Mouse (Mus musculus) ovary, postnatal 36 days (tissue): Measurements from ENCODE around the gene Olfr1170.

Source experiments
- DNase-seq: peaks from one replicate; pipeline ENCODE4 v3.0.0; 2022; ENCODE audit warnings: low spot score, mixed read lengths

Gene Olfr1170

GRCm38 (mm10) chr2:88228234-88228633 lies at the start of gene Olfr1170:
Olfr1170 (minus strand) TSS chr2:88228334.
- no peak for DNase-seq

DNA sequence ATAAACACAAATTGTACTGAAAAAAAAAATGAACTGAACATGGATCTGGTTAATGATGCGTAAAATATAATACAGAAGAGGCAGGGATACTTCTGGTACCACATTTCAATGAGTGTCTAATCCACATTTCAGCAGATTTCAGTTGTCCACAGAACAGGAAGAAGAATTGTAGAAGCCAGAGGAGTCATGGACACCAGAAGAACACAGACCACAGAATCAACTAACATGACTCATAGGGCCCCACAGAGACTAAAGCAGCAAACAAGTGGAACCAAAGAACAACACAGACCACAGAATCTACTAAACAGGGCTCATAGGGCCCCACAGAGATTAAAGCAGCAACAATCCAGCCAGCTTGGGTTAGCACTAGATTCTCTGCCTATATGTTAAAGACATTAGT lies 7.3 kb downstream of the Olfr1170 start:
- DNase-seq, result no peak

DNA sequence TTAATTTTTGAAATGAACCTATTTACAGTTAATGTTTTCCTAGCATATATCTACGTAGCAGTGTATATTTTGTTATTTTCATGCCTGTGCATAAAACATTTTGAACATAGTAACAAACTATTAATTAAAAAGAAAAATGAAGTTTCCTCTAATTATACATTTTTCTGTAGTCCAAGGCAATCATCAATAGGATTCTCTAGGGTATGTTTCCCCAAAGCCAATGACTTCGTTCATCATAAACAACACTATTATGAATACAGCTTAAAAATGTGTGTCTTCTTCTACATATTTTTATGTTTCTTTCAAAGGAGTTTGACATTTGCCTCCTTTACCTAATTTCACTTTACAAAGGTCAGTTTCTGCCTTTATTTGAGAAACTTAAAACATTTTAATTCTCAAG lies 46.6 kb downstream of the Olfr1170 start, which contains the start of gene Olfr1168:
TSS of gene Olfr1168 (plus strand) at position 301 of the 400 bp plus-strand sequence.
- DNase-seq, result no peak
